Mouse (Mus musculus): ENCODE measurements at regions not wholly inside any gene's neighbourhood (a gene's known extent, or its start where the extent isn't known, plus 50 kb on each side); places are given as distances from the start of the nearest gene placed in this dataset.
A peak's percentile ranks its signal among the peaks of the same experiment; 100 is the strongest.

- WGBS: 90% methylated on average over 3 of the region's 3 CpGs
- no peaks in the 10 kb centered on the region for H3K36me3 ChIP-seq (ENCODE audit: control insufficient read depth, insufficient read depth, low read length)
- no peak for DNase-seq
These were observed 63.0 kb upstream of the Ube2e3 start for GRCm38 (mm10) chr2:78804931-78805330.

GRCm38 (mm10) chr2:78803543-78803942 is 64.4 kb upstream of the Ube2e3 start:
- Histone ChIP-seq H3K27me3 (replicated peaks; ENCODE audit: control insufficient read depth, insufficient read depth, low read length) (no peaks in the 10 kb centered on the region), H3K4me3 (ENCODE audit: insufficient read depth, low read depth, low read length) (no peak overlapping the region), H3K36me3 (ENCODE audit: control insufficient read depth, insufficient read depth, low read length) (no peaks in the 10 kb centered on the region), H3K27ac (ENCODE audit: insufficient read depth, low read depth, low read length) (no peak overlapping the region), H3K4me1 (ENCODE audit: control insufficient read depth, insufficient read depth, low read length) (no peaks in the 10 kb centered on the region)
- TF ChIP-seq CTCF (conservative IDR thresholded peaks at IDR 0.05; ENCODE audit: insufficient read depth, insufficient read length, low read depth, low read length) (no peak), POLR2A (IDR thresholded peaks at IDR 0.05; ENCODE audit: low read depth, low read length) (no peak)
- DNase-seq: no peak
- WGBS: 66% methylated on average over 4 of the region's 4 CpGs

More at GRCm38 (mm10) chr2:78804931-78805330, 63.0 kb upstream of the Ube2e3 start:
- Histone ChIP-seq H3K27ac (ENCODE audit: insufficient read depth, low read depth, low read length) (no peak overlapping the region), H3K27me3 (replicated peaks; ENCODE audit: control insufficient read depth, insufficient read depth, low read length) (no peaks in the 10 kb centered on the region), H3K4me1 (ENCODE audit: control insufficient read depth, insufficient read depth, low read length) (no peaks in the 10 kb centered on the region), H3K4me3 (ENCODE audit: insufficient read depth, low read depth, low read length) (no peak overlapping the region)
- TF ChIP-seq CTCF (conservative IDR thresholded peaks at IDR 0.05; ENCODE audit: insufficient read depth, insufficient read length, low read depth, low read length) (no peak), POLR2A (IDR thresholded peaks at IDR 0.05; ENCODE audit: low read depth, low read length) (no peak)

GRCm38 (mm10) chr2:78795446-78795845 is 72.5 kb upstream of the Ube2e3 start:
- Histone ChIP-seq H3K27me3 (replicated peaks; ENCODE audit: control insufficient read depth, insufficient read depth, low read length) (no peaks in the 10 kb centered on the region), H3K4me3 (ENCODE audit: insufficient read depth, low read depth, low read length) (no peak overlapping the region), H3K27ac (ENCODE audit: insufficient read depth, low read depth, low read length) (no peak overlapping the region), H3K4me1 (ENCODE audit: control insufficient read depth, insufficient read depth, low read length) (no peaks in the 10 kb centered on the region), H3K36me3 (ENCODE audit: control insufficient read depth, insufficient read depth, low read length) (no peaks in the 10 kb centered on the region)
- TF ChIP-seq POLR2A (IDR thresholded peaks at IDR 0.05; ENCODE audit: low read depth, low read length) (no peak), CTCF (conservative IDR thresholded peaks at IDR 0.05; ENCODE audit: insufficient read depth, insufficient read length, low read depth, low read length) (no peak)
- WGBS: 75% methylated on average over 5 of the region's 5 CpGs
- no peak for DNase-seq

GRCm38 (mm10) chr2:78794734-78795133 is 73.2 kb upstream of the Ube2e3 start:
- WGBS: 72% methylated on average over 5 of the region's 5 CpGs

GRCm38 (mm10) chr2:78789124-78789523 is 78.8 kb upstream of the Ube2e3 start:
- DNase-seq: no peak
- H3K4me3 ChIP-seq (ENCODE audit: insufficient read depth, low read depth, low read length): no peak overlapping the region
- TF ChIP-seq POLR2A (IDR thresholded peaks at IDR 0.05; ENCODE audit: low read depth, low read length) (no peak), CTCF (conservative IDR thresholded peaks at IDR 0.05; ENCODE audit: insufficient read depth, insufficient read length, low read depth, low read length) (no peak)
- no peaks in the 10 kb centered on the region for H3K4me1 ChIP-seq (ENCODE audit: control insufficient read depth, insufficient read depth, low read length)
- whole genome bisulfite sequencing: 91% methylated on average over 5 of the region's 5 CpGs
- H3K36me3 ChIP-seq (ENCODE audit: control insufficient read depth, insufficient read depth, low read length): no peaks in the 10 kb centered on the region
- H3K27me3 ChIP-seq (replicated peaks; ENCODE audit: control insufficient read depth, insufficient read depth, low read length): no peaks in the 10 kb centered on the region
- no peak overlapping the region for H3K27ac ChIP-seq (ENCODE audit: insufficient read depth, low read depth, low read length)

More at GRCm38 (mm10) chr2:78794734-78795133, 73.2 kb upstream of the Ube2e3 start:
- no peak for DNase-seq
- H3K4me1 ChIP-seq (ENCODE audit: control insufficient read depth, insufficient read depth, low read length): no peaks in the 10 kb centered on the region
- TF ChIP-seq CTCF (conservative IDR thresholded peaks at IDR 0.05; ENCODE audit: insufficient read depth, insufficient read length, low read depth, low read length) (no peak), POLR2A (IDR thresholded peaks at IDR 0.05; ENCODE audit: low read depth, low read length) (no peak)
- H3K27me3 ChIP-seq (replicated peaks; ENCODE audit: control insufficient read depth, insufficient read depth, low read length): no peaks in the 10 kb centered on the region
- no peak overlapping the region for H3K4me3 ChIP-seq (ENCODE audit: insufficient read depth, low read depth, low read length)
- H3K27ac ChIP-seq (ENCODE audit: insufficient read depth, low read depth, low read length): no peak overlapping the region
- no peaks in the 10 kb centered on the region for H3K36me3 ChIP-seq (ENCODE audit: control insufficient read depth, insufficient read depth, low read length)

GRCm38 (mm10) chr2:78788222-78788621 is 79.7 kb upstream of the Ube2e3 start:
- Histone ChIP-seq H3K4me1 (ENCODE audit: control insufficient read depth, insufficient read depth, low read length) (no peaks in the 10 kb centered on the region), H3K4me3 (ENCODE audit: insufficient read depth, low read depth, low read length) (no peak overlapping the region), H3K27ac (ENCODE audit: insufficient read depth, low read depth, low read length) (no peak overlapping the region), H3K36me3 (ENCODE audit: control insufficient read depth, insufficient read depth, low read length) (no peaks in the 10 kb centered on the region), H3K27me3 (replicated peaks; ENCODE audit: control insufficient read depth, insufficient read depth, low read length) (no peaks in the 10 kb centered on the region)
- no peak for TF ChIP-seq POLR2A (IDR thresholded peaks at IDR 0.05; ENCODE audit: low read depth, low read length)
- TF ChIP-seq CTCF (conservative IDR thresholded peaks at IDR 0.05; ENCODE audit: insufficient read depth, insufficient read length, low read depth, low read length): no peak
- DNase-seq: peak; percentile 17

GRCm38 (mm10) chr2:78779949-78780348 is 88.0 kb upstream of the Ube2e3 start:
- DNase-seq: no peak
- Histone ChIP-seq H3K4me3 (ENCODE audit: insufficient read depth, low read depth, low read length) (no peak overlapping the region), H3K4me1 (ENCODE audit: control insufficient read depth, insufficient read depth, low read length) (no peaks in the 10 kb centered on the region), H3K27me3 (replicated peaks; ENCODE audit: control insufficient read depth, insufficient read depth, low read length) (no peaks in the 10 kb centered on the region), H3K27ac (ENCODE audit: insufficient read depth, low read depth, low read length) (no peak overlapping the region), H3K36me3 (ENCODE audit: control insufficient read depth, insufficient read depth, low read length) (no peaks in the 10 kb centered on the region)
- TF ChIP-seq POLR2A (IDR thresholded peaks at IDR 0.05; ENCODE audit: low read depth, low read length): no peak
- TF ChIP-seq CTCF (conservative IDR thresholded peaks at IDR 0.05; ENCODE audit: insufficient read depth, insufficient read length, low read depth, low read length): no peak
- WGBS: 86% methylated on average over 3 of the region's 3 CpGs

GRCm38 (mm10) chr2:78777589-78777988 is 90.3 kb upstream of the Ube2e3 start:
- DNase-seq: no peak
- H3K27ac ChIP-seq (ENCODE audit: insufficient read depth, low read depth, low read length): no peak overlapping the region
- no peaks in the 10 kb centered on the region for H3K4me1 ChIP-seq (ENCODE audit: control insufficient read depth, insufficient read depth, low read length)
- no peak overlapping the region for H3K4me3 ChIP-seq (ENCODE audit: insufficient read depth, low read depth, low read length)
- no peaks in the 10 kb centered on the region for H3K27me3 ChIP-seq (replicated peaks; ENCODE audit: control insufficient read depth, insufficient read depth, low read length)
- H3K36me3 ChIP-seq (ENCODE audit: control insufficient read depth, insufficient read depth, low read length): no peaks in the 10 kb centered on the region
- no peak for TF ChIP-seq CTCF (conservative IDR thresholded peaks at IDR 0.05; ENCODE audit: insufficient read depth, insufficient read length, low read depth, low read length)
- TF ChIP-seq POLR2A (IDR thresholded peaks at IDR 0.05; ENCODE audit: low read depth, low read length): no peak

All from kidney, adult 2 months (tissue).